Mouse (Mus musculus) megakaryocyte, embryonic 14.5 days (primary cell): ENCODE measurements around the gene Hspb7. TPM values are rescaled to one million over a fixed set of nuclear protein-coding genes. Genes with fewer than 3 reads are reported as not detected.

Experiments used
- H3K27me3 ChIP-seq: replicated peaks from 2 replicates; pipeline ENCODE3; 2012; ENCODE audit warnings: inconsistent platforms
- H3K36me3 ChIP-seq: replicated peaks from 2 replicates; pipeline ENCODE3; 2012; ENCODE audit warnings: low read length, inconsistent platforms, mixed read lengths
- H3K4me1 ChIP-seq: 2 replicates; pipeline ENCODE4 v1.6.1; 2012; ENCODE audit warnings: inconsistent platforms
- H3K4me3 ChIP-seq: replicated peaks from 2 replicates; pipeline ENCODE3; 2012; ENCODE audit warnings: moderate library complexity, mild to moderate bottlenecking, inconsistent platforms
- H3K9me3 ChIP-seq: 2 replicates; pipeline ENCODE4 v1.6.1; 2012; ENCODE audit warnings: inconsistent platforms
- FLI1 ChIP-seq: IDR thresholded peaks from 2 replicates; pipeline ENCODE4 v1.6.1; 2012; ENCODE audit warnings: low read length, inconsistent platforms, mixed read lengths
- GATA1 ChIP-seq: IDR thresholded peaks from 3 replicates; pipeline ENCODE4 v1.6.1; 2012; ENCODE audit warnings: mixed read lengths, low read length, inconsistent platforms, borderline replicate concordance
- polyA plus RNA-seq: library from polyadenylated mRNA; stranded (reverse); fragments of >175 nt; gene quantifications from 2 replicates; pipeline ENCODE4 v1.2.3, GENCODE M21; 2012; ENCODE audit warnings: low replicate concordance; ENCODE audit not compliant: insufficient read depth

Gene Hspb7
- polyA plus RNA-seq, 1 experiment = not detected

GRCm38 (mm10) chr4:141391293-141391692, 29.3 kb upstream of the Hspb7 start:
- H3K27me3 ChIP-seq = peaks cover 53% of the 10 kb centered on the region
- no peaks in the 10 kb centered on the region for H3K36me3 ChIP-seq
- no peak overlapping the region for H3K4me3 ChIP-seq

DNA sequence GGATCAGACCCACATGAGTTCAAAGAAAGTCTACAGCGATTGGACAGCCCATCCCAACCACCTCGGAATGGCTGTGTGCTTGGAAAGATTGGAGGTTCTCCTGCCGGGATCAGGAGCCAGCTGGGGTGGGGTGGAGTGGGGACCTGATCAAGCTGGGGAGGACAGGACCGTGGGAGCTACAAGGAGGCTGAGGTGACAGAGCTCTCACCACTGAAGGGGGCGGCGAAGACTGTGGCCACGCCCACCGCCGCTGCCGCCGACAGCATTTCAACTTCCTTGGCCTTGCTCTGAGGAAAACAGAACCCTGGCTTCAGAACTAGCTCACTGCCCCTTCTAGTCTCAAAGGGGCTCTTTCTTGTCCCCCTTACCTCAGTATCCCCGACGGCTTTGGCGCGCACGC, 25.8 kb upstream of the Hspb7 start:
- Histone ChIP-seq H3K36me3 (no peaks in the 10 kb centered on the region), H3K4me1 (peaks cover 3% of the 10 kb centered on the region; the same call in 1 of the 2 replicates), H3K27me3 (peaks cover 71% of the 10 kb centered on the region), H3K9me3 (no peaks in the 10 kb centered on the region), H3K4me3 (no peak overlapping the region)
- TF ChIP-seq GATA1 = no peak
- TF ChIP-seq FLI1 = no peak

More at GRCm38 (mm10) chr4:141391293-141391692, 29.3 kb upstream of the Hspb7 start:
- TF ChIP-seq FLI1 (no peak), GATA1 (no peak)
- Histone ChIP-seq H3K9me3 (no peaks in the 10 kb centered on the region), H3K4me1 (peaks cover 6% of the 10 kb centered on the region)

- TF ChIP-seq GATA1 (no peak), FLI1 (no peak)
- H3K27me3 ChIP-seq = peaks cover 52% of the 10 kb centered on the region
- no peak overlapping the region for H3K4me3 ChIP-seq
- no peaks in the 10 kb centered on the region for H3K9me3 ChIP-seq
- H3K4me1 ChIP-seq = peaks cover 3% of the 10 kb centered on the region; the same call in 1 of the 2 replicates
- H3K36me3 ChIP-seq = no peaks in the 10 kb centered on the region
Observed at GRCm38 (mm10) chr4:141397861-141398260, 22.7 kb upstream of the Hspb7 start.

GRCm38 (mm10) chr4:141398545-141398944, 22.0 kb upstream of the Hspb7 start, which contains the start of gene Clcnka:
Gene Clcnka (minus strand): TSS chr4:141398724.
- TF ChIP-seq FLI1 (no peak), GATA1 (no peak)
- Histone ChIP-seq H3K4me1 (peaks cover 3% of the 10 kb centered on the region; the same call in 1 of the 2 replicates), H3K9me3 (no peaks in the 10 kb centered on the region), H3K4me3 (no peak within 1 kb of the TSS), H3K27me3 (peaks cover 48% of the 10 kb centered on the region), H3K36me3 (no peaks in the 10 kb centered on the region)

- TF ChIP-seq GATA1 = no peak
- TF ChIP-seq FLI1 = no peak
- H3K27me3 ChIP-seq = peaks cover 52% of the 10 kb centered on the region
Observed at GRCm38 (mm10) chr4:141400171-141400570, 20.4 kb upstream of the Hspb7 start.

DNA sequence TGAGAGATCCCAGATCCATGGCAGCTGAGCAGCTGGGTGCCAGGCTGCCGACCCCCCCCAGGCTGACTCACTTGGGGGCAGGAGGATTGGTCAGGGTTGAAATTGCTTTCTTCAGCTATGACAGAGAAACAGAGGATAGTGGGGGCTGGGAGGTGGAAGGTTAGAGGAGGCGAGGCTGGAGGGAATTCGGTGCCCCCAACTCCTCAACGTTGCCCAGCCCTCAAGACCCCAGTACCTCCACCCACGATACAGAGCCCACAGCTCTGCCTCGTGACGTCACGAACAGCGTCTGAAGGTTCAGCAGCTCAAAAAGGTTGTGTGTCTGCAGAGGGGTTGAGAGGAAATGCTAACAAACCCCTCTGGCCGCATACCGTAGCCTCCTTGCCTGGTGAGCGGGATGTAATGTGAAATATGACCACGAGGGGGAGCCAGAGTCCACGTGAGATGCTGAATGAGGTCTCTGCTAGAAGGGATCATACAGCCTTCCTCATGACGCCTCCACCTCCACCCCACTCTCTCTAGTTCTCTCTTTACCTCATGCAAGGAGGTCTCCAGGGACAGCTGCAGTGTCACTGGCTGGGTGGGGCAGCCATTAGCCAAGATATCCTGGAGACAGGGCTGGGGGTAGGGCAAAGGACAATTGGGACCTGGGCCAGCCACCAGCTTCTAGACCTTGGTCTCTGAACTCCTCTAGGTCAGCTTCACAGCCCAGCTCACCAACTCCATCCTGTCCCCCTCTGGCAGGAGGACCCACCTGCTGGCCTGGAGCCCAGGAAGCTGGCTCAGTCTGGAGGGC, 15.9 kb upstream of the Hspb7 start:
- TF ChIP-seq FLI1 = no peak
- Histone ChIP-seq H3K9me3 (no peaks in the 10 kb centered on the region), H3K4me3 (no peak overlapping the region), H3K27me3 (peaks cover 59% of the 10 kb centered on the region), H3K36me3 (no peaks in the 10 kb centered on the region), H3K4me1 (peaks cover 25% of the 10 kb centered on the region)

More at GRCm38 (mm10) chr4:141400171-141400570, 20.4 kb upstream of the Hspb7 start:
- H3K4me3 ChIP-seq = no peak overlapping the region
- H3K36me3 ChIP-seq = no peaks in the 10 kb centered on the region
- H3K4me1 ChIP-seq = peaks cover 11% of the 10 kb centered on the region
- H3K9me3 ChIP-seq = no peaks in the 10 kb centered on the region

DNA sequence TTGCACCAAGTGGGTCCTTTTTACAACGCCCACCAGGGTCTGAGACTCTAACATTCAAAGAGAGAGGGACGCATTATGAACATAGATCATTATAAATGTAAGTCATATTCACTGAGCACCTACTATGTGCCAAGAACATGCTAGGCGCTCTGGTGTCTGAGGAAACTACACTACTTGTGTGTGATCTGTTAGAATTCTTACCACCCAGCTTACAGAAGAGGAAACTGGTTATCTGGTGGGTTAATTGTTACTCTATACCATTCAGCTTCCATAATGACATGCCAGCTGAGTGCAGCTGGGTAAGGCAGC, 15.3 kb upstream of the Hspb7 start:
- TF ChIP-seq FLI1 (no peak), GATA1 (no peak)
- Histone ChIP-seq H3K4me3 (no peak overlapping the region), H3K27me3 (peaks cover 61% of the 10 kb centered on the region), H3K4me1 (peaks cover 25% of the 10 kb centered on the region), H3K9me3 (no peaks in the 10 kb centered on the region), H3K36me3 (no peaks in the 10 kb centered on the region)

DNA sequence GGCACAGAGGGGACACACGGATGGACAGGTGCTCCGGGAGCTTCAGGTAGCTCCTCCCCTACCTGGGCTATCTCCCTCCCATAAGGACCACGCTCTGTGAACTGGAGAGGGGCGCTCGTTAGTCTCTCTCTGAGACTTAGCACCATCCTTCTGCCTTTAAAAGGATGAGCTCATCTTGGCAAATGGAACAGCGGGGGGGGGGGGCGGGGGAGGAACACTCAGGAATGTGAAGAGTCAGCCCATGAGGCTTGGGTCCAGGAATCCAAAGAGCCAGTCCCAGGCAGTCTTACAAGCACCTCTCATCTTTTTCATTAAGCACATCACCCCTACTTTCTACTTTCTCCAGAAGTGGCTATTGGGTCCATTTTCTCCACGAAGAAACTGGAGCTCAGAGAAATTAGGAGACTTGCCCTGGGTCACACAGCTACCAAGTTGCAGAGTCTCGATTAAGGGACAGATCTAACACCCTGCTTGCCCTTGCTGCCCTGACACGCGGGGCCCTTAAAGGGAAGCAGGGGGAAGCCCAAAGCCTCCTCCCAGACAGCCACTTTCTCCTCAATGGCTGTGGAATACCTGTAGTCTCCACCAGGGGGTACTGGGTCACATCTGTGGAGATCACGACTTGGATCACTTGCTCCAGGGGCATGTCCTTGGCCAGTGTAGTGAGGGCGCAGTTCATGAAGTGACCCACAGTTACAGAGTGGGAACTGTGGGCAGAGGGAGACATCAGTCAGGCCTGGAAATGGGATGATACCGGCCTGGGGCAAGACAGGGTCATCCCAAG, 13.9 kb upstream of the Hspb7 start:
- TF ChIP-seq GATA1 = no peak
- no peak for TF ChIP-seq FLI1
- Histone ChIP-seq H3K27me3 (peaks cover 69% of the 10 kb centered on the region), H3K4me3 (no peak overlapping the region), H3K36me3 (no peaks in the 10 kb centered on the region), H3K4me1 (peaks cover 29% of the 10 kb centered on the region), H3K9me3 (no peaks in the 10 kb centered on the region)

DNA sequence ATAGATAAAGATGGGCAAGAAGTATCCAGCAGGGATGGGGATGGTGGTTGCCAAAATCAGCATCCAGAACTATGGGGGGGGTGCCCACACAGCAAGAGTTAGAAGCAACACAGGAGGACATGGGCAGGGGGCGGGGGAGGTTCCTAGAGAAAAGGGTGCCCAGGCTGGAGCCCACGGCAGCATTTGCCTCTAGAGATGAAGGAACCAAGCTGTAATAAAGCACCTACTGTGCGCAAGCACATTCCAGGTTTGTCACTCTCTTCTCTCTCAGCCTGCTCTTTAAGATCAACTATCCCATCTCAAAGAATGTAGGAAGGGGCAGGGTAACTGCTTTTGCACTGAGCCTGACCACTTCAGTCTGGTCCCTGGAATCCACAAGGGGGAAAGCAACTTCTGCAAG, 12.0 kb upstream of the Hspb7 start:
- peaks cover 78% of the 10 kb centered on the region for H3K27me3 ChIP-seq
- peaks cover 10% of the 10 kb centered on the region for H3K9me3 ChIP-seq
- no peak overlapping the region for H3K4me3 ChIP-seq
- no peak for TF ChIP-seq GATA1
- no peak for TF ChIP-seq FLI1
- no peaks in the 10 kb centered on the region for H3K36me3 ChIP-seq
- peaks cover 29% of the 10 kb centered on the region for H3K4me1 ChIP-seq

- peaks cover 81% of the 10 kb centered on the region for H3K27me3 ChIP-seq
- H3K36me3 ChIP-seq = no peaks in the 10 kb centered on the region
- peaks cover 13% of the 10 kb centered on the region; the same call in 1 of the 2 replicates for H3K4me1 ChIP-seq
- no peak overlapping the region for H3K4me3 ChIP-seq
- H3K9me3 ChIP-seq = peaks cover 11% of the 10 kb centered on the region
- TF ChIP-seq GATA1 (no peak), FLI1 (no peak)
Observed at GRCm38 (mm10) chr4:141411430-141411992, 9.1 kb upstream of the Hspb7 start.
